Mouse (Mus musculus) stomach, embryonic 16.5 days (tissue): Measurements from ENCODE around the gene Adgrv1. TPM values are rescaled to one million over a fixed set of nuclear protein-coding genes. Genes with fewer than 3 reads are reported as not detected.

Experiments used
- ATAC-seq: fragments of 200-750 bp; cut with Nextera tagmentation; 2 replicates; pipeline ENCODE4 v1.8.0; 2017; ENCODE audit warnings: moderate number of reproducible peaks, moderate TSS enrichment; ENCODE audit not compliant: insufficient read depth, low FRiP score
- H3K27ac ChIP-seq: fragments of 300-500 bp; sonication (generic); 2 replicates; pipeline ENCODE4 v1.5.1; 2014; ENCODE audit warnings: low read length
- H3K27me3 ChIP-seq: fragments of 300-500 bp; sonication (generic); 2 replicates; pipeline ENCODE4 v1.6.1; 2014; ENCODE audit warnings: low read length, control low read depth, mixed read lengths; ENCODE audit not compliant: control insufficient read depth, insufficient read depth
- H3K36me3 ChIP-seq: fragments of 300-500 bp; sonication (generic); 2 replicates; pipeline ENCODE4 v1.6.1; 2014; ENCODE audit warnings: low read length; ENCODE audit not compliant: control insufficient read depth, insufficient read depth
- H3K4me1 ChIP-seq: fragments of 300-500 bp; sonication (generic); 2 replicates; pipeline ENCODE4 v1.6.1; 2014; ENCODE audit warnings: low read length, control low read depth, mixed read lengths; ENCODE audit not compliant: control insufficient read depth, insufficient read depth
- H3K4me2 ChIP-seq: fragments of 300-500 bp; sonication (generic); 2 replicates; pipeline ENCODE4 v1.6.1; 2014; ENCODE audit warnings: low read depth, low read length, mixed read lengths
- H3K4me3 ChIP-seq: fragments of 300-500 bp; sonication (generic); replicated peaks from 2 replicates; pipeline ENCODE4 v1.5.1; 2014; ENCODE audit warnings: mild to moderate bottlenecking, low read length
- H3K9ac ChIP-seq: fragments of 300-500 bp; sonication (generic); 2 replicates; pipeline ENCODE4 v1.6.1; 2014; ENCODE audit warnings: low read length
- H3K9me3 ChIP-seq: fragments of 300-500 bp; sonication (generic); replicated peaks from 2 replicates; pipeline ENCODE4 v1.6.1; 2016; ENCODE audit warnings: low read length, control low read depth; ENCODE audit not compliant: control insufficient read depth
- WGBS: fragments of 180-500 bp; shearing (Covaris S2); extraction: QIAGEN DNeasy Blood & Tissue Kit; methylation state at CpG from one replicate; pipeline ENCODE4 v1.1.7; 2014; 5-methylcytosine and 5-hydroxymethylcytosine counted together
- polyA plus RNA-seq: library from polyadenylated mRNA; unstranded; fragments of >200 nt; fragmentation: Nextera tagmentation; extraction: Ambion mirVana; gene quantifications from 2 replicates; pipeline ENCODE4 v1.2.1, GENCODE M21; 2015

Gene Adgrv1
- polyA plus RNA-seq, 1 experiment from 2014 or later = 1.1 TPM

DNA sequence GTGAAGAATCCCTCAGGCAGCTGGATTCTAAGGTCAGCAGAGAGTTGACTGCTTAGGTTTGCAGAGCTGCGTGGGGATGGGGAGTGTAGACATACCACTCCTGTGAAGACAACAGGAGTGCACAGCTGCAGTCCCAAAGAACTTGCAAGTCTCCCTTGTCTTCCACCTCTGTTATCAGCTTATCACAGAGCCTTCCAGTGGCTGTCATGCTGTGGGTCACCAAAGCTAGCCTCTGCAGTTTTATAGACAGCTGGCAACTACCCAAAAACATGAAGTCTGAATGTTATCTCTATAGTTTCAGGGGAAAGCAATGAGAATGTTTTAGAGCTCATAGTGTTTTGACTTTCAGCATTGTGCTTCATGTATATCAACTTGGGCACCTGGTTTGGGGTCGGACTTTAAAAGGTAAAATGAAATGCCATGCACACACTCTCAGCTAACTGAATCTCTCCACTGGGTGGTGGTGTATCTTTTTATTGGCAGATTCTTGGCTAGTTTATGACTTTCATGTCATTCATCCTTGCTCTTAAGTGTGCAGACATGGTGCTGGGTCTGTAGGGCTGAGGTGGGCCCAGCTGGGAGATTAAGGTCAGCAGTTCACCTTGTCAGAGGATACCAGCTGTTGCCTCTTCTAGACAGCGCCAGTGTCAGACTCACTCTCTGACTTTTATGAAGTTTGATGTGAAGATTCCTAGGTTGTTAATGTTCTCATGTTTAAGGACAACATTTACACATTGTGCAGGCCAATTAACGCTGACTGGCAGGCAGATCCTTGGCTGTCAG is 502.0 kb downstream of the Adgrv1 start:
- Histone ChIP-seq H3K4me3 (no peak overlapping the region), H3K27ac (no peak overlapping the region), H3K27me3 (no peaks in the 10 kb centered on the region), H3K4me1 (peaks cover 13% of the 10 kb centered on the region), H3K36me3 (no peaks in the 10 kb centered on the region), H3K4me2 (no peak overlapping the region), H3K9me3 (no peaks in the 10 kb centered on the region), H3K9ac (no peak overlapping the region)
- no peak for ATAC-seq
- 63% methylated on average over 4 of the region's 4 CpGs for WGBS

DNA sequence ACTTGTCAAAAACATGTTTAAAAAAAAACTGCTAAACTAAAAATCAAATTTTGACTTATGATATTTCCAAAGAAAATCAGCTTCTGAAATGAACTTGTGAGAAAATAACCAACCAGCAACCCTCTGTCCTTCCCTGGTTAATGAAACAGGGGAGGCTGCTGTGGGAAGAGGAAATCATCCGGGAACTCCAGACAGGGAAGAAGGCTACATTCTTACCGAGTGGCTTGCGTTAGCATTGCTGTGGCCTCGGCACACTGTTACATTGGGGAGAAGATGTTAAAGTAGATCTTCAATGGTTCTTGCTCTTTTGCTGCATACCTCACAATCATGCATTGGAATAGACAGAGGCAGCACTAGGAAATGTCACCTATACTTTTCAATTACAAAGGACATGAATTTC is 507.1 kb downstream of the Adgrv1 start:
- Histone ChIP-seq H3K27ac (no peak overlapping the region), H3K4me1 (no peaks in the 10 kb centered on the region), H3K4me3 (no peak overlapping the region), H3K9ac (no peak overlapping the region), H3K27me3 (no peaks in the 10 kb centered on the region), H3K9me3 (no peaks in the 10 kb centered on the region), H3K36me3 (no peaks in the 10 kb centered on the region), H3K4me2 (no peak overlapping the region)
- no peak for ATAC-seq
- WGBS = 71% methylated on average over 4 of the region's 4 CpGs

GRCm38 (mm10) chr13:81122238-81122637 is 510.7 kb downstream of the Adgrv1 start:
- no peaks in the 10 kb centered on the region for H3K4me1 ChIP-seq
- H3K9me3 ChIP-seq = no peaks in the 10 kb centered on the region
- H3K27ac ChIP-seq = no peak overlapping the region
- no peak overlapping the region for H3K4me2 ChIP-seq
- no peak for ATAC-seq
- no peak overlapping the region for H3K9ac ChIP-seq
- no peak overlapping the region for H3K4me3 ChIP-seq
- H3K27me3 ChIP-seq = no peaks in the 10 kb centered on the region
- 85% methylated on average over 2 of the region's 2 CpGs for WGBS
- H3K36me3 ChIP-seq = no peaks in the 10 kb centered on the region

DNA sequence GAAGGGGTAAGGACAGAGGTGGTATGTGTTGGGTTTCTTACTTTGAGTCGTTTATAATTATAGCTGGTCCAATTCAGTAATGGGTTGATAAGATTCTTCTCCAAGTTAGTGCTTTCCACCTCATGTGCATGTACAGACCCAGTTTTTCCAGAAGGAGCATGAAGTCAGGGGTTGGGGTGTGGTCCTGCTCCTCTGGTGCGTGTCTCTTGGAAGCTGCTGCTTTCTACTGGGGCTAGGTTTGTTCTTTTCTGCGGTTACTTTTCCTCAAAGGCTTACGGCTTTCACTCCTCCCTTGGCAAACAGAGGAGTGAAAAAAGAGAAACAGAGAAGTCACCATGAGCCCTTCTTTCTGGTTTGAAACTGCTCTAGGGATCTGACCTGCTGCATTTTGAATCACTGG is 522.5 kb downstream of the Adgrv1 start:
- Histone ChIP-seq H3K9me3 (no peaks in the 10 kb centered on the region), H3K4me1 (peaks cover 19% of the 10 kb centered on the region), H3K27me3 (no peaks in the 10 kb centered on the region), H3K9ac (no peak overlapping the region), H3K27ac (peak overlapping the region; percentile 43; the same call in 1 of the 2 replicates), H3K36me3 (no peaks in the 10 kb centered on the region), H3K4me2 (no peak overlapping the region), H3K4me3 (no peak overlapping the region)
- 62% methylated on average over 4 of the region's 4 CpGs for WGBS
- ATAC-seq = peak; percentile 58; the same call in 1 of the 2 replicates

- no peak overlapping the region for H3K4me2 ChIP-seq
These were observed 523.3 kb downstream of the Adgrv1 start for GRCm38 (mm10) chr13:81109676-81110075.

GRCm38 (mm10) chr13:81108526-81109302 is 524.2 kb downstream of the Adgrv1 start:
- ATAC-seq = peak; percentile 76; the same call in 1 of the 2 replicates
- Histone ChIP-seq H3K27me3 (no peaks in the 10 kb centered on the region), H3K4me2 (no peak overlapping the region), H3K27ac (peak overlapping the region; percentile 69), H3K4me1 (peaks cover 23% of the 10 kb centered on the region), H3K9me3 (no peaks in the 10 kb centered on the region), H3K4me3 (no peak overlapping the region), H3K36me3 (no peaks in the 10 kb centered on the region), H3K9ac (no peak overlapping the region)
- 27% methylated on average over 8 of the region's 8 CpGs for WGBS

More at GRCm38 (mm10) chr13:81109676-81110075, 523.3 kb downstream of the Adgrv1 start:
- 52% methylated on average over 6 of the region's 6 CpGs for WGBS
- Histone ChIP-seq H3K4me3 (no peak overlapping the region), H3K27ac (0 out of 2 replicates have a peak overlapping the region, but pooled peaks have one; percentile 52), H3K27me3 (no peaks in the 10 kb centered on the region), H3K36me3 (no peaks in the 10 kb centered on the region), H3K9me3 (no peaks in the 10 kb centered on the region), H3K4me1 (peaks cover 19% of the 10 kb centered on the region), H3K9ac (no peak overlapping the region)
- no peak for ATAC-seq

GRCm38 (mm10) chr13:81107436-81107835 is 525.5 kb downstream of the Adgrv1 start:
- Histone ChIP-seq H3K27ac (no peak overlapping the region), H3K36me3 (no peaks in the 10 kb centered on the region), H3K4me1 (peaks cover 24% of the 10 kb centered on the region), H3K4me2 (no peak overlapping the region), H3K4me3 (no peak overlapping the region), H3K9me3 (no peaks in the 10 kb centered on the region), H3K9ac (no peak overlapping the region), H3K27me3 (no peaks in the 10 kb centered on the region)
- 42% methylated on average over 5 of the region's 5 CpGs for WGBS
- ATAC-seq = no peak

- Histone ChIP-seq H3K4me3 (no peak overlapping the region), H3K4me1 (peaks cover 17% of the 10 kb centered on the region), H3K27ac (no peak overlapping the region), H3K9me3 (no peaks in the 10 kb centered on the region), H3K9ac (no peak overlapping the region), H3K27me3 (no peaks in the 10 kb centered on the region), H3K4me2 (no peak overlapping the region), H3K36me3 (no peaks in the 10 kb centered on the region)
- WGBS = 41% methylated on average over 4 of the region's 4 CpGs
- ATAC-seq = peak; percentile 52; the same call in 1 of the 2 replicates
These were observed 529.2 kb downstream of the Adgrv1 start for GRCm38 (mm10) chr13:81103794-81104193.

DNA sequence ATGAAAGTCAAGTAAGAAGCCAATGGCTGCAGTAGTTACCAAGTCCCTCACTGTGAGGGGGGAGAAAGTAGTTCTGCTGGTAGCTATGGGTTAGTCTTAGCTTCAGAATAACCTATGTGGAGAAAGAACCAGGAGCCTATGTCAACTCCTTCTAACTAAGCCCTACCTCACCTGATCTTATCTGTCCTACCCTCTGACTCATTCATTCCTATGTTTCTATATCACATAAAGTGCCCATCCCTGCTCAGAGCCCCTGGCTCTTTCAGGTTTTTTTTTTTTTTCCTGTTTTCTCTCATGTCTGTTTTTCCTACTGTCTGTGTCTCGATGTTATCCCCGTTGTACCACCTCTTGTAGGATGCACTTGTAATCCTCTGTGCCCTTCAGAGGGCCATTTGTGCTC is 536.5 kb downstream of the Adgrv1 start:
- H3K27me3 ChIP-seq = no peaks in the 10 kb centered on the region
- no peaks in the 10 kb centered on the region for H3K36me3 ChIP-seq
- H3K9ac ChIP-seq = no peak overlapping the region
- H3K4me3 ChIP-seq = no peak overlapping the region
- no peak overlapping the region for H3K27ac ChIP-seq
- H3K4me2 ChIP-seq = no peak overlapping the region
- WGBS = 91% methylated on average over 2 of the region's 2 CpGs
- no peak for ATAC-seq
- no peaks in the 10 kb centered on the region for H3K9me3 ChIP-seq
- no peaks in the 10 kb centered on the region for H3K4me1 ChIP-seq
